Mouse (Mus musculus) olfactory bulb, adult 2 months (tissue): ENCODE results near the gene Abcd4.

Experiments
- CTCF ChIP-seq: fragments of 200-500 bp; IDR thresholded peaks from 2 replicates; pipeline ENCODE4 v1.5.1; 2012; ENCODE audit warnings: low read depth, mild to moderate bottlenecking, low read length, moderate library complexity; ENCODE audit not compliant: insufficient read depth
- POLR2A ChIP-seq: fragments of 200-500 bp; IDR thresholded peaks from 2 replicates; pipeline ENCODE4 v1.6.1; 2012; ENCODE audit warnings: mild to moderate bottlenecking, low read depth, low read length, moderate library complexity; ENCODE audit not compliant: insufficient read depth

GRCm38 (mm10) chr12:84569976-84570693 is 47.1 kb downstream of the Abcd4 start:
- TF ChIP-seq POLR2A = no peak
- no peak for TF ChIP-seq CTCF
